Mouse (Mus musculus): ENCODE results near the gene Fyttd1. TPM values are rescaled to one million over a fixed set of nuclear protein-coding genes. Genes with fewer than 3 reads are reported as not detected.

Fyttd1 gene
- polyA plus RNA-seq, 1 experiment from 2014 or later = 125 TPM

DNA sequence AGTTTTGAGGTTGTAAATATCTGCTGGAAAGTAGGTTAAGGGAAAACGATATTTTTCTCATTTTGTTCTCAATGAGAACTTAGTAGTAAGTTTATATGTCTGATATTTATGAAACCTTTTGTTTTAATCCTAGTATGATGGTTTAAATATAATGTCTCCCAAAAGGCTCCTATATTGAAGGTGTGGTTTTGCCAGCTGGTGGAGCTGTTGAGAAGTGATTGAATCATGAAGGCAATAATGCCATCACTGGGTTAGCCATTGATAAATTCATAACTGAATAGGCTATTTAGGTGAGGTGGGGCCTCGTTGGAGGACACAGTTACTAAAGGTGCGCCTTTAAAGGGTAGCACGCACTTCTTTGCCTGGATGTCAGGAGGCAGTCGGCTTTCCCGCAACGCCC lies 4.2 kb downstream of the Fyttd1 start:
- no peaks in the 10 kb centered on the region for H3K27me3 ChIP-seq
- no peak overlapping the region for H3K27ac ChIP-seq
- peaks cover 10% of the 10 kb centered on the region for H3K36me3 ChIP-seq
- no peak overlapping the region for H3K4me3 ChIP-seq
- no peak overlapping the region for H3K4me2 ChIP-seq
- no peak overlapping the region for H3K9ac ChIP-seq
- H3K9me3 ChIP-seq (replicated peaks) = no peaks in the 10 kb centered on the region
- 77% methylated on average over 7 of the region's 7 CpGs for WGBS
- peaks cover 30% of the 10 kb centered on the region for H3K4me1 ChIP-seq (replicated peaks)
- no peak for ATAC-seq (replicated peaks; ENCODE audit: insufficient number of reproducible peaks, insufficient read depth, low FRiP score, low read depth)

DNA sequence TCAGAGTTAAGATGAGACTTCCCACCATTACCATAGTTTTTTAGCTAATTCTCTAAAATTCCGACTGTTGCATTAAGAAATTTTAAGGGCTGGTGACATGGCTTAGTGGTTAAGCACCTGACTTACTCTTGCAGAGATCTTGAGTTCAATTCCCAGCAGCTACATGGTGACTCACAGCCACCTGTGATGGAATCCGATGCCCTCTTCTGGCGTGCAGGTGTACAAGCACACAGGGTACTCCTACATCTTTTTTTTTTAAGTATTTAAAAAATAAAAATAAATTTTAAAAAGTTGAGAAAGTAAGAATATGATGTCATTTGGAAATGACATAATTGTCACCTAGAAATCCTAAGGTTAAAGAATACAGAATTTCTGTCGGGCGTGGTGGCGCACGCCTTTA lies 10.7 kb downstream of the Fyttd1 start:
- Histone ChIP-seq H3K4me2 (no peak overlapping the region), H3K27ac (no peak overlapping the region), H3K4me1 (replicated peaks) (no peaks in the 10 kb centered on the region), H3K9me3 (replicated peaks) (no peaks in the 10 kb centered on the region), H3K4me3 (no peak overlapping the region), H3K27me3 (no peaks in the 10 kb centered on the region), H3K36me3 (peaks cover 42% of the 10 kb centered on the region), H3K9ac (no peak overlapping the region)
- no peak for ATAC-seq (replicated peaks; ENCODE audit: insufficient number of reproducible peaks, insufficient read depth, low FRiP score, low read depth)
- 88% methylated on average over 7 of the region's 7 CpGs for WGBS

DNA sequence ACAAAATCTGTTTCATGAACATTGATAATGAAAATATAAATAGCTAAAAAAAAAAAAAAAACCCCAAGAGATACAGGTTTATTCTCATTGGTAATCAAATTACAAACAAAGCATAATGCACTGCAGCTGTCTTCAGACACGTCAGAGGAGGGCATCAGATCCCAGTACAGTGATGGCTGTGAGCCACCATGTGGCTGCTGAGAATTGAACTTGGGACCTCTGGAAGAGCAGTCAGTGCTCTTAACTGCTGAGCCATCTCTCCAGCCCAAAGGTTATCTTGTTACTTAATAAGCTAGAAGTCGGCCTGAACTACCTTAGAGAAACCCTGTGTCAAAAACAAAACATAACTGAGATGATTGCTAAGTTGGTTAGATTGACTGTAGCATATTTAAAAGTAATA lies 12.6 kb downstream of the Fyttd1 start:
- Histone ChIP-seq H3K27me3 (no peaks in the 10 kb centered on the region), H3K4me2 (no peak overlapping the region), H3K4me3 (no peak overlapping the region), H3K9ac (no peak overlapping the region), H3K9me3 (replicated peaks) (no peaks in the 10 kb centered on the region), H3K27ac (no peak overlapping the region), H3K36me3 (peaks cover 55% of the 10 kb centered on the region), H3K4me1 (replicated peaks) (no peaks in the 10 kb centered on the region)
- no peak for ATAC-seq (replicated peaks; ENCODE audit: insufficient number of reproducible peaks, insufficient read depth, low FRiP score, low read depth)
- WGBS = 52% methylated on average over 2 of the region's 2 CpGs

DNA sequence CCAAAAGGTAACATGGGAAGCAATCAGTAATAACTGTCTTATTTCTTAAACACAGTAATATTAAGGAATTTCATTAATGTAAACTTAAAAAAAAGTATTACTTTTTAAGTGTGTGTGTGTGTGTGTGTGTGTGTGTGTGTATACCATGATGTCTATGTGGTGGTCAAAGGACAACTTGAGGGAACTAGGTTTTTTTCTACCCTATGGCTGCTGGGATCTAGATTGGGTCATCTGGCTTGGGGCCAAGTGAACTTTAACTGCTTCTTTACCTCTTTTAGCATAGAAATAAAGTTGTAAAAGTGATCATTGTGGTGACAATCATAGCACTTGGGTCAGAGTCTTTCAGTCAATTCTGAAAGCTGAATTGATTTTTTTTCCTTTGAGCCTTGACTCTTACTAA lies 18.8 kb downstream of the Fyttd1 start:
- no peaks in the 10 kb centered on the region for H3K4me1 ChIP-seq (replicated peaks)
- no peak for ATAC-seq (replicated peaks; ENCODE audit: insufficient number of reproducible peaks, insufficient read depth, low FRiP score, low read depth)
- no peak overlapping the region for H3K9ac ChIP-seq
- H3K27me3 ChIP-seq = no peaks in the 10 kb centered on the region
- H3K4me2 ChIP-seq = no peak overlapping the region
- H3K36me3 ChIP-seq = peaks cover 55% of the 10 kb centered on the region
- no peak overlapping the region for H3K27ac ChIP-seq
- H3K9me3 ChIP-seq (replicated peaks) = no peaks in the 10 kb centered on the region
- no peak overlapping the region for H3K4me3 ChIP-seq

DNA sequence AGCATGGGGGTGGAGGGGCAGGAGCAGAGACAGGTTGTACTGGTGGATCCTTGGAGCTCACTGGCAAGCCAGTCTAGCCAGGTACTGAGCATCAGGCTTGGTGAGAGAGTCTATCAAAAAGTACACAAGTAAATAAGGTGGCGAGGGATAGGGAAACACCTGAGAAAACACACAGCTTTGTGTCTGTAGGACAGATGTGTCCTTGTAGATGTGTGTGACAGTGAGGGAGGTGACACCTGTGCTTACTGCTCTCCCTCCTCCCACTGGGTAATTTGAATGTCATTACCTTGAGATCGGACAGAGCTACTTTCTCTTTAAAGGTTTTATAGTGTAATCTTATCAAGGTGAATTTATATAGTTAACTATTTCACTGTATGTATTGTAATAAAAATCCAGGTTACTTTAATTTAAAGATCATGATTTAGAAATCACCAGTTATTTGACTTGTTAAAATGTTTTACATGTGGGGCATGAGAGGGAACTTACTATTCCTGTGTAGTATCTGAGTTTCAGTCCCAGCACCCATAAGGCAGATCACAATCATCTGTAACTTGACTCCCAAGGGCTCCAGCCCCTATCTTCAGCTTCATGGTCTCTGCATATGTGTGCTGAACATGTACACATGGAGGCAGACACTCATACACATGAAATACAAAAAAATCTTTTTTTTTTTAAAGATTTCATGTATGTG lies 24.2 kb downstream of the Fyttd1 start:
- no peak overlapping the region for H3K4me3 ChIP-seq
- H3K4me1 ChIP-seq (replicated peaks) = no peaks in the 10 kb centered on the region
- H3K9ac ChIP-seq = no peak overlapping the region
- H3K27ac ChIP-seq = no peak overlapping the region
- H3K27me3 ChIP-seq = no peaks in the 10 kb centered on the region
- H3K36me3 ChIP-seq = peaks cover 38% of the 10 kb centered on the region
- H3K9me3 ChIP-seq (replicated peaks) = no peaks in the 10 kb centered on the region
- no peak overlapping the region for H3K4me2 ChIP-seq
- 86% methylated on average over 2 of the region's 2 CpGs for WGBS
- ATAC-seq (replicated peaks; ENCODE audit: insufficient number of reproducible peaks, insufficient read depth, low FRiP score, low read depth) = no peak

DNA sequence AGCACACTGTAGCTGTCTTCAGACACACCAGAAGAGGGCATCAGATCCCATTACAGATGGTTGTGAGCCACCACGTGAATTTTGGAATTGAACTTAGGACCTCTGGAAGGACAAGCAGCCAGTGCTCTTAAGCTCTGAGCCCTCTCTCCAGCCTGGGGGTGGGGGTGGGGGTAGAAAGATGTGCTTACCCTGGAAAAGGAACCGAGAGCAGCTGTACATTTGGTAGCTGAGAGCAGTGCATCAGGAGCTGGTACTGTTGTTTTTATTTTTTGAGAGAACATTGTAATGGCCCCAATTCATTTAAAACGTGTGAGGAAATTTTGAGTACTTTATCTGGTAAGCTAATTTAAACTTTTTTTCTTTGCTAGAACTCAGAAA lies 24.7 kb downstream of the Fyttd1 start:
- no peaks in the 10 kb centered on the region for H3K9me3 ChIP-seq (replicated peaks)
- no peak overlapping the region for H3K4me2 ChIP-seq
- WGBS = 61% methylated on average over 3 of the region's 3 CpGs
- no peak overlapping the region for H3K27ac ChIP-seq
- no peak overlapping the region for H3K9ac ChIP-seq
- H3K4me1 ChIP-seq (replicated peaks) = no peaks in the 10 kb centered on the region
- no peaks in the 10 kb centered on the region for H3K27me3 ChIP-seq
- no peak overlapping the region for H3K4me3 ChIP-seq
- peaks cover 43% of the 10 kb centered on the region for H3K36me3 ChIP-seq
- no peak for ATAC-seq (replicated peaks; ENCODE audit: insufficient number of reproducible peaks, insufficient read depth, low FRiP score, low read depth)

DNA sequence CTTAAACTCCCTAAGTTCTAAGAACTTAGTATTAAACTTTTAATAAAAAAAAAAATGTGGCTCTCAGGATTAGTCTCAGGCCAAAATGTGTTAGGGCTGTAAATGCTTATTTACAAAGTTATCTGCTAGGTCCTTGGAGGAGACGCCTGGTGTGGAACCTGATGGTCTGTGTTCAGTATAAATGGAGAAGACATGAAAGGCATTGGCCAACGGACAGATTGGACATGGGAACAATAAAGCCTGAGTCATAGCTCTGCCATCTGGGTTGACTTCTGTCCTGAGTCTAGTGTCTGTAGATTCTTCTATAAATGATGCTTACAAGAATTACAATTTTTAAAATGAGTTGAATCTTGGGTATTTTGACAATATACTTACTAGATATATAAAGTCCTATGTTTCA lies 28.9 kb downstream of the Fyttd1 start:
- peaks cover 33% of the 10 kb centered on the region for H3K36me3 ChIP-seq
- 68% methylated on average over 2 of the region's 2 CpGs for WGBS
- ATAC-seq (replicated peaks; ENCODE audit: insufficient number of reproducible peaks, insufficient read depth, low FRiP score, low read depth) = no peak

DNA sequence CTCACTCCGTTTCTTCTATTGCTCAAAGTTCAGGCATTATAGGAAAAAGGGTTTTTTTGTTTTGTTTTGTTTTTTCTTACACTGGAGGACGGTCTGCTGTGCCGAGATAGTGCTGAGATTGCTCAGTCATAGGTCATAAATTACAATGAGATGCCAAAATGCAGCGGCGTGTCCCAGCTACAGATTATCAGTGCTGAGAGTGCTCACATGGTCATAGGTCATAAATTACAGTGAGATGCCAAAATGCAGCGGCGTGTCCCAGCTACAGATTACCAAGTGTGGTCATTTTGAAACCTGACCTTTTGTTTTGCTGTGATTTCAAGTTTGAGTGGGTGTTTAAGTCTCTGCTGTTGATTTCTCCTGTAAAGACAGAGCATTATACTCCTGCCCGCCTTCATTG lies 29.4 kb downstream of the Fyttd1 start:
- WGBS = 78% methylated on average over 8 of the region's 8 CpGs
- ATAC-seq (replicated peaks; ENCODE audit: insufficient number of reproducible peaks, insufficient read depth, low FRiP score, low read depth) = no peak
- Histone ChIP-seq H3K4me1 (replicated peaks) (no peaks in the 10 kb centered on the region), H3K4me2 (no peak overlapping the region), H3K9me3 (replicated peaks) (no peaks in the 10 kb centered on the region), H3K36me3 (peaks cover 31% of the 10 kb centered on the region), H3K27ac (no peak overlapping the region), H3K27me3 (no peaks in the 10 kb centered on the region), H3K4me3 (no peak overlapping the region), H3K9ac (no peak overlapping the region)

More for the DNA sequence above, 28.9 kb downstream of the Fyttd1 start:
- H3K9me3 ChIP-seq (replicated peaks) = no peaks in the 10 kb centered on the region
- H3K27ac ChIP-seq = no peak overlapping the region
- no peaks in the 10 kb centered on the region for H3K4me1 ChIP-seq (replicated peaks)
- no peaks in the 10 kb centered on the region for H3K27me3 ChIP-seq
- no peak overlapping the region for H3K4me3 ChIP-seq
- no peak overlapping the region for H3K9ac ChIP-seq
- H3K4me2 ChIP-seq = no peak overlapping the region

DNA sequence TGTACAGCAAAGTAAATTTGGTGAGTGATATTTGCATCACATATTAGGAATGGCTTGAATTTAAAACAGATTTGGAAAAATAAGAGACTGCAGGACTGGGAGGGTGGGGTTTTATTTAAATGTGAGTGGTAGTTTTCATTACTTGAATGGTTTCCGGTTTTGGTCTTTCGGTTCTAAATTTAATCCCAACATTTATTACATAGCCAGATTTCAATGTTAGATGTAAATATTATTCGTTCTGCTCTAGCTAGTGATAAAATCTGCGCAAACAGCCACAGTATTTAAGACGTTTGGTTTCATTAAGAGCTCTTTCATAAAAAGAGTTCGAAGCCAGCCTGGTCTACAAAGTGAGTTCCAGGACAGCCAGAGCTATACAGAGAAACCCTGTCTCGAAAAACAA lies 35.9 kb downstream of the Fyttd1 start:
- H3K27me3 ChIP-seq = no peaks in the 10 kb centered on the region
- peaks cover 2% of the 10 kb centered on the region; the same call in 1 of the 2 replicates for H3K36me3 ChIP-seq
- H3K4me1 ChIP-seq (replicated peaks) = peaks cover 9% of the 10 kb centered on the region; the same call in 1 of the 2 replicates
- H3K4me3 ChIP-seq = peak overlapping the region; percentile 86
- ATAC-seq (replicated peaks; ENCODE audit: insufficient number of reproducible peaks, insufficient read depth, low FRiP score, low read depth) = no peak
- peak overlapping the region; percentile 79 for H3K4me2 ChIP-seq
- no peak overlapping the region; the same call in 1 of the 2 replicates for H3K9ac ChIP-seq
- H3K9me3 ChIP-seq (replicated peaks) = no peaks in the 10 kb centered on the region
- 56% methylated on average over 7 of the region's 7 CpGs for WGBS
- H3K27ac ChIP-seq = no peak overlapping the region

DNA sequence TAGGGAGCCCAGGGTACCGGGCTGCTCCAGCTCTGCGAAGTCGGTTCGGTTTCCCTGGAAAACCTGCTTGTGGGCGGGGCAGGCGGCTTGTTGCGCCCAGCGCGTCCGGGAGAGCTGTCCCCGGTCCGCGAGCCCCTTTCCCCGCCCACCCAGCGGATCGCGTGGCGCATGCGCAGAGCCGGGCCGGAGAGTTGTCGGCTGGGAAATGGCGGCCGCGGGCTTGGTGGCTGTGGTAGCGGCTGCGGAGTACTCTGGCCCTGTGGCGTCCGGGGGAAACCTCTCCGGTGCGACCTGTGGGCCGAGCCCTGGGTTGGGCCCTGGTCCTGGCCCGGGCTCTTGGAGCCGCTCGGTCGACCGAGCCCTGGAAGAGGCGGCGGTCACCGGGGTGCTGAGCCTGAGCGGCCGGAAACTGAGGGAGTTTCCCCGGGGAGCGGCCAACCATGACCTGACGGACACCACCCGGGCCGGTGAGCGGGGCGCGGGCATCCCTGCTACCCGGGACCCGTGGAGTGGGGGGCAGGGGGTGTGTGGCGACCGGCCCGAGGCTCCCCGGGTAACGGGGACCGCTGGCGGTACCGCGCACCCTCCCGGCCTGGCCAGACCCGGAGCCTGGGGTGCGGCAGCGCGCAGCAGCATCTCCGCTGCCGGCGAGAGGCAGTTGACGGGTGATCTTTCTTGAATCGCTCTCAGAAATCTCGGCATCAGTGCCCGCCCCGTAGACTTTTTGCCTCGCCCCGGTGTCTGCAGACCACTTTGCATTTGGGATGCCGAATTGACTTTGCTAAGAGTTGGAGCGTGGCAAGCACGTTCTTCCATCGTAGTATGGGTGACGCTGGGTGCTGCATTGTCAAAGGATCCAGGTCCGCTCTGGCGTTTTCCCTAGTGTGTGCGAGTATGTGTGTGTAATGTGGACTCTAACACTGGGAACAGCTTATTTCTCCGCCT lies 36.9 kb downstream of the Fyttd1 start, which contains the start of gene Lrch3:
Gene Lrch3 (plus strand): TSS at position 164 of the 945 bp plus-strand sequence.
- Histone ChIP-seq H3K4me3 (peak within 1 kb of the TSS; percentile 86), H3K9me3 (replicated peaks) (no peaks in the 10 kb centered on the region), H3K4me2 (peak within 1 kb of the TSS; percentile 79), H3K27ac (peak within 1 kb of the TSS; percentile 85), H3K27me3 (no peaks in the 10 kb centered on the region), H3K36me3 (no peaks in the 10 kb centered on the region), H3K9ac (peak within 1 kb of the TSS; percentile 88), H3K4me1 (replicated peaks) (peaks cover 9% of the 10 kb centered on the region; the same call in 1 of the 2 replicates)
- WGBS = under 1% methylated on average over 85 of the region's 85 CpGs
- peak; percentile 94 for ATAC-seq (replicated peaks; ENCODE audit: insufficient number of reproducible peaks, insufficient read depth, low FRiP score, low read depth)

DNA sequence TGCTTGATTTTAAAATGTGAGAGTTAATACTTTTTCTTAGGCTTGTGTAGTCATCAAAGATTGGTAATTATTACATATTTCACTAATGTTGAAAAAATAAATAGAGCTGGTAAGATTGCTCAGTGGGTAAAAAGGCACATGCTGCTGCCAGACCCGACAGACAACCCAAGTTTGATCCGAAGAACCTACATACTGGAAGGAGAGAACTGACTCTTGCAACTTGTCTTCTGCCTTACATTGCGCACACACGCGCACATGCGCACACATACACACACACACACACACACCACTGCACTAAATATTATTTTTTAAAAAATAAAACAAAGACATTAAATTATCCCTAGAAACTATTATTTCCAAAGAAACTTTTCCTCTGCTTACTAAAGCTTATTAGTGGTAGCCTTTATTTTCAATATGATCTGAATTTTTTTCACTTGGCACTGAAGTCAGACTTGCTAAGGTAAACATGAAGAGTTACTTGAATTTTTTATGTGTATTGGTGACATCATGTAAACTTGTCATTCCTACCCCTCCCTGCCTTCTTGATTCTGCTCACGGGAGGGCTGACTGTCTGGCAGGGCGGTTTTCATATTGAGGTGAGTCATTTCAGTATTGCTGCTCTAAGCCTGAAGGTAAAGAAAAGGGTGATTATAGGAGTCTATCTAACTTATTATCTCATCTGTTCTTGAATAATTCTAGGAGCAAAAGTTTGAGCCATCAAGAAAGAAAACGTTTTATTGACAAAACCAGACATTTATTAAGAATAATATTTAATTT lies 38.2 kb downstream of the Fyttd1 start:
- Histone ChIP-seq H3K4me2 (peak overlapping the region; percentile 79), H3K9me3 (replicated peaks) (no peaks in the 10 kb centered on the region), H3K27me3 (no peaks in the 10 kb centered on the region), H3K4me3 (peak overlapping the region; percentile 21), H3K4me1 (replicated peaks) (peaks cover 9% of the 10 kb centered on the region; the same call in 1 of the 2 replicates), H3K36me3 (no peaks in the 10 kb centered on the region), H3K27ac (no peak overlapping the region), H3K9ac (no peak overlapping the region)
- WGBS = 70% methylated on average over 9 of the region's 9 CpGs
- no peak for ATAC-seq (replicated peaks; ENCODE audit: insufficient number of reproducible peaks, insufficient read depth, low FRiP score, low read depth)

Data from heart, embryonic 15.5 days (tissue).